Mouse (Mus musculus): ENCODE results near the gene Nat8l.
"Not testable (repeated sequence)": the region's sequence is repeated elsewhere in the genome, so short reads cannot be mapped to it uniquely, and the experiment has no call there.

Gene Nat8l

GRCm38 (mm10) chr5:33995843-33996693, at the start of gene Nat8l:
TSS of gene Nat8l (plus strand) at chr5:33995984.
- peak; percentile 50 for DNase-seq (ENCODE audit: low spot score)

- not testable (repeated sequence) for DNase-seq (ENCODE audit: low spot score)
Measured at GRCm38 (mm10) chr5:33947035-33947434, 48.7 kb upstream of the Nat8l start.

- DNase-seq (ENCODE audit: low spot score), result no peak
Measured at GRCm38 (mm10) chr5:33948314-33948713, 47.5 kb upstream of the Nat8l start.

GRCm38 (mm10) chr5:33953471-33954185, 42.2 kb upstream of the Nat8l start:
- no peak for DNase-seq (ENCODE audit: low spot score)

GRCm38 (mm10) chr5:33954354-33954753, 41.4 kb upstream of the Nat8l start:
- DNase-seq (ENCODE audit: low spot score), result peak; percentile 59

- DNase-seq (ENCODE audit: low spot score), result no peak
Measured at GRCm38 (mm10) chr5:33955868-33956267, 39.9 kb upstream of the Nat8l start.

GRCm38 (mm10) chr5:33959382-33959781, 36.4 kb upstream of the Nat8l start:
- DNase-seq (ENCODE audit: low spot score), result no peak

GRCm38 (mm10) chr5:33974736-33975135, 21.0 kb upstream of the Nat8l start:
- DNase-seq (ENCODE audit: low spot score), result no peak

GRCm38 (mm10) chr5:33976267-33976666, 19.5 kb upstream of the Nat8l start:
- DNase-seq (ENCODE audit: low spot score), result no peak

- DNase-seq (ENCODE audit: low spot score), result no peak
Measured at GRCm38 (mm10) chr5:33982731-33983259, 13.0 kb upstream of the Nat8l start.

GRCm38 (mm10) chr5:33983309-33984121, 12.3 kb upstream of the Nat8l start, which contains the start of gene Gm1673:
TSS of gene Gm1673 (plus strand) at chr5:33983433.
- peak; percentile 88 for DNase-seq (ENCODE audit: low spot score)

- DNase-seq (ENCODE audit: low spot score), result peak; percentile 63
Measured at GRCm38 (mm10) chr5:33994671-33995625, 836 bp upstream of the Nat8l start.

GRCm38 (mm10) chr5:33996694-33997045, 886 bp downstream of the Nat8l start:
- no peak for DNase-seq (ENCODE audit: low spot score)

- peak; percentile 68 for DNase-seq (ENCODE audit: low spot score)
Measured at GRCm38 (mm10) chr5:33997051-33997741, 1.4 kb downstream of the Nat8l start.

GRCm38 (mm10) chr5:33997829-33998504, 2.2 kb downstream of the Nat8l start:
- DNase-seq (ENCODE audit: low spot score), result no peak

- no peak for DNase-seq (ENCODE audit: low spot score)
Measured at GRCm38 (mm10) chr5:33998505-33998877, 2.7 kb downstream of the Nat8l start.

- DNase-seq (ENCODE audit: low spot score), result no peak
Measured at GRCm38 (mm10) chr5:33999466-34000090, 3.8 kb downstream of the Nat8l start.

GRCm38 (mm10) chr5:34000809-34001208, 5.0 kb downstream of the Nat8l start:
- DNase-seq (ENCODE audit: low spot score), result no peak

- no peak for DNase-seq (ENCODE audit: low spot score)
Measured at GRCm38 (mm10) chr5:34001401-34001800, 5.6 kb downstream of the Nat8l start.

All from ovary, postnatal 36 days (tissue).